8 mouse cellular contexts compared by ENCODE assay signal in the genomic region with DNA sequence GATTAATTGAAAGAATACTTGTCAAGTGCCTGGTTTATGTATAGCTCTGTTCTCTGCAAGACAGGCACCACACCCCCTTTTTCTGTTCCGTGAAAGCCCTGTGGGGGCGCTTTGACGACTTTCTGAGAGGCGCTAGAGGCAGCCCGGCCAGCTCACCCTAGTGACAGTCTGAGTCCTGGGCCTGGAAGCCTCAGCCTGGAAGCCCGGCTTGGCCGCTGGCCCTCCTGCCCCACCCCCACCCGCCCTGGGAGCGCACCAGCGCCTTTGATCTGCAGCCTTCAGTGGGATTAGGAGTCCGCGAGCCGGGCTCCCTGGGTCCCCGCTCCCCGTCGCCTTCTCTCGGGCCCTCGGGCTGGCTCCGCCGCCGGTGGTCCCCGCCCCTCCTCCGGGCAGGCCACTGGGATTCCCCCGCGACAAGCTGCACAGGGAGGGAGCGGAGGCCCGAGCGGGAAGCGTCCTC. TPM values are rescaled to one million over a fixed set of nuclear protein-coding genes. Genes with fewer than 3 reads are reported as not detected.
A peak's percentile ranks its signal among the peaks of the same experiment; 100 is the strongest.
DNase-seq lines count a peak whose midpoint lies in the region; TF ChIP-seq lines count a peak whose summit lies in the region.

No protein-coding gene starts in this region.

- peak overlapping the region; percentile 8; the same call in 1 of the 2 replicates for H3K4me3 ChIP-seq in cortical plate, adult 2 months (ENCODE audit: insufficient read depth, low read length)
- H3K4me3 ChIP-seq in left cerebral cortex, adult 2 months = peak overlapping the region; percentile 49

- 0 out of 2 replicates have a peak, but pooled peaks cover 2% of the 10 kb centered on the region for H3K4me1 ChIP-seq in cortical plate, adult 2 months (ENCODE audit: control insufficient read depth, insufficient read depth, low read length)

- peak; percentile 50 for TF ChIP-seq CTCF in cortical plate, adult 2 months (IDR thresholded peaks at IDR 0.05; ENCODE audit: extremely low read depth, insufficient read depth, low read length)
- peak; percentile 84 for TF ChIP-seq CTCF in left cerebral cortex, adult 2 months (IDR thresholded peaks at IDR 0.05)

- H3K27ac ChIP-seq in cortical plate, adult 2 months (ENCODE audit: insufficient read depth, low read length) = no peak overlapping the region
- H3K27ac ChIP-seq in left cerebral cortex, adult 2 months = 0 out of 2 replicates have a peak overlapping the region, but pooled peaks have one; percentile 13

- no peak for TF ChIP-seq POLR2A in cortical plate, adult 2 months (IDR thresholded peaks at IDR 0.05; ENCODE audit: extremely low read depth, insufficient read depth, low read length)

- intact Hi-C loops in gastrocnemius, postnatal 14 days (cut with DNase I; ENCODE audit: low total_unique reads) = no loop called here
- intact Hi-C loops in left cerebral cortex, adult 2 months (cut with DNase I) = loop anchor here (1.0 to 5.0 kb wide), 2 partner anchors 35 to 86 kb away; no protein-coding TSS in a partner anchor

- peak; percentile 86 to 95 for DNase-seq in adrenal gland, adult (ENCODE audit: inconsistent age in 2 of 2, low spot score in 1 of 2)
- DNase-seq in gastrocnemius, postnatal 14 days = peak; percentile 88
- peak; percentile 68 for DNase-seq in induced T-regulatory cell, adult 2 months (ENCODE audit: low read depth)
- peak; percentile 78 to 79 for DNase-seq in left cerebral cortex, adult 2 months (ENCODE audit: extremely low spot score in 1 of 2, low spot score in 2 of 2)
- DNase-seq in lung, postnatal 4 days = peak; percentile 91 to 92
- DNase-seq in right cerebral cortex, postnatal 10 days (ENCODE audit: low spot score in 2 of 2) = peak; percentile 87 to 90
- peak; percentile 89 for DNase-seq in urinary bladder, postnatal 14 days (ENCODE audit: low spot score)

RNA-seq across cellular contexts. Expression of a gene that starts 41.4 kb away (rescaled TPM):
- 21.4 and 22.3 TPM in 2 replicates for polyA plus RNA-seq in cortical plate, adult 2 months (2012; rRNA removed)
- 1 to 10 TPM; 2.9 to 4.8 TPM for total RNA-seq in gastrocnemius, postnatal 14 days (2021)
- total RNA-seq in left cerebral cortex, adult 2 months (2021) = 10 to 100 TPM; 26.8 to 27.3 TPM

Comparison
In these comparisons a context has a peak if more than half of its experiments do, and no peak if none do; other contexts are left out.
1. RNA of a gene that starts 41.4 kb away (total RNA-seq): 26.8 to 27.3 TPM in left cerebral cortex, adult 2 months; 2.9 to 4.8 TPM in gastrocnemius, postnatal 14 days; every median in the first group is over 4 times any median in the second.
2. Peak in every context shown above with its lines, with median percentiles within 50 percentile points of each other: DNase-seq.